Mouse (Mus musculus): Measurements from ENCODE around the gene Pif1. TPM values are rescaled to one million over a fixed set of nuclear protein-coding genes. Genes with fewer than 3 reads are reported as not detected.

Pif1 gene
- total RNA-seq (2021), result under 1 TPM; 0.17 to 0.38 TPM
- long read RNA-seq, experiment 1, result 0 reads
- long read RNA-seq, experiment 2, partial matches to known transcripts, result 0 of 2 reads
- long read RNA-seq, experiment 2, other reads (novel, unspliced or antisense), result 2 of 2 reads

DNA sequence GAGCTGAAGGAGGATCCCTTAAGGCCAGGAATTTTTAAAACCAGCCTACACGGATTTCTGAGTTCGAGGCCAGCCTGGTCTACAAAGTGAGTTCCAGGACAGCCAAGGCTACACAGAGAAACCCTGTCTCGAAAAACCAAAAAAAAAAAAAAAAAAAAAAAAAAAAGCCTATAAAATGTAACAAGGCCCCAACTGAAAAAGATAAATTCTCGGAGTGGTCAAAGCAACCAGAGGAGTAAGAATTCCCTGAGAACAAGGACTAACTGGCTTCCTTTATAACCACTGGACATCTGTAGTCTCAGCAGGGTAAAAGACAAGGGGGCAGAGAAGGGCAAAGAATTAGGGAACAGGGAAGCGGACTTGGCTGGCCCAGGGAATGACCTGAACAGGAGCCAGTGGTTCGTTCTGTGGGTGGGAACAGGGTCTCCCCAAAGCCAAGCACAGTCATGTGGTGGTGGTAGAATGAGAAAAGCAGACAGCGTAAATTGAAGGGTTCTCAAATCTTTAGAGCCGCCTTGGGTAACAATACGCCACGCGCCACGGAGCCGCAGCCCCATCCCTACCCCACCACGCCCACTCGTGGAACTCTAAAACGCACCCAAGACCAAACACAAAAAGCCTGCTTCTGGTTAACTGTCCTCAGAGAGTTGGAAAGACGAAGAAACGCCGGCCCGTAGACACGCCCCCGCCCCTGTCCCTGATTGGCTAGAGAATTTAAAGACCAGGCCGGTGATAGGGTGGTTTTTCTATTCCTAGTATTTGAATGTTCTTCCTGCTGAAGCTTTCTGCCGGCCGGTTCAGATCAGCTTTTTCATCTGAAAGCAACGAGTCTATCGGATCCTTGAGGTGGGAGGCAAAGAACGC is at the start of gene Pif1:
Gene Pif1 (plus strand): TSS at position 755 of the 864 bp plus-strand sequence.
- no peak within 1 kb of the TSS for H3K27ac ChIP-seq
- peak; percentile 51 to 60 for DNase-seq (ENCODE audit: low spot score in 2 of 2)
- no peak for TF ChIP-seq CTCF (conservative IDR thresholded peaks at IDR 0.05)
- H3K4me3 ChIP-seq, result peak within 1 kb of the TSS; percentile 56

- no peak for DNase-seq (ENCODE audit: low spot score in 2 of 2)
- TF ChIP-seq CTCF (conservative IDR thresholded peaks at IDR 0.05), result no peak
- H3K4me3 ChIP-seq, result no peak overlapping the region
- no peak overlapping the region for H3K27ac ChIP-seq
Observed at GRCm38 (mm10) chr9:65537901-65538630, 48.9 kb upstream of the Pif1 start.

- no peak for TF ChIP-seq CTCF (conservative IDR thresholded peaks at IDR 0.05)
- DNase-seq (ENCODE audit: low spot score in 2 of 2), result no peak
- Histone ChIP-seq H3K4me3 (no peak overlapping the region), H3K27ac (no peak overlapping the region)
Observed at GRCm38 (mm10) chr9:65539697-65540096, 47.3 kb upstream of the Pif1 start.

GRCm38 (mm10) chr9:65541126-65542068 is 45.6 kb upstream of the Pif1 start:
- Histone ChIP-seq H3K27ac (peak overlapping the region; percentile 62), H3K4me3 (no peak overlapping the region)
- DNase-seq (ENCODE audit: low spot score in 2 of 2), result no peak

DNA sequence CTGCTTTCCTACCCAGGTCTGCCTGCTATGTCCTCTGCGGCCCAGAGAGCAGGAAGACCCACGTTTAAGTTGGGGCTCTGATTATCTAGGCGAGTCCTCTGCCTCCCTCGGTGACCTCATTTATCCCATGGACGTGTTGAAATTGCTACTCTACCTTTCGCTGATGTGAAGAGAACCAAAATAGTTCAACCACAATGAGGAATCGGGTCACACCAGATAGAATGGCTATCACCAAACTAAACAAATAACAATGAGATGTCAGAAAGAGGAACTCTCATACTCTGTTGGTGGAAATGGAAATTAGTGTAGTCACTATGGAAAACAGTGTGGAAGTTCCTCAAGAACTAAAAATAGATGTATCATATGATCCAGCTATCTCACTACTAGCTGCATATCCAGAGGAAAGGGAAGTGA is 44.8 kb upstream of the Pif1 start:
- TF ChIP-seq CTCF (conservative IDR thresholded peaks at IDR 0.05), result no peak
- DNase-seq (ENCODE audit: low spot score in 2 of 2), result no peak
- H3K27ac ChIP-seq, result peak overlapping the region; percentile 62
- no peak overlapping the region for H3K4me3 ChIP-seq

More at GRCm38 (mm10) chr9:65541126-65542068, 45.6 kb upstream of the Pif1 start:
- TF ChIP-seq CTCF (conservative IDR thresholded peaks at IDR 0.05), result no peak

DNA sequence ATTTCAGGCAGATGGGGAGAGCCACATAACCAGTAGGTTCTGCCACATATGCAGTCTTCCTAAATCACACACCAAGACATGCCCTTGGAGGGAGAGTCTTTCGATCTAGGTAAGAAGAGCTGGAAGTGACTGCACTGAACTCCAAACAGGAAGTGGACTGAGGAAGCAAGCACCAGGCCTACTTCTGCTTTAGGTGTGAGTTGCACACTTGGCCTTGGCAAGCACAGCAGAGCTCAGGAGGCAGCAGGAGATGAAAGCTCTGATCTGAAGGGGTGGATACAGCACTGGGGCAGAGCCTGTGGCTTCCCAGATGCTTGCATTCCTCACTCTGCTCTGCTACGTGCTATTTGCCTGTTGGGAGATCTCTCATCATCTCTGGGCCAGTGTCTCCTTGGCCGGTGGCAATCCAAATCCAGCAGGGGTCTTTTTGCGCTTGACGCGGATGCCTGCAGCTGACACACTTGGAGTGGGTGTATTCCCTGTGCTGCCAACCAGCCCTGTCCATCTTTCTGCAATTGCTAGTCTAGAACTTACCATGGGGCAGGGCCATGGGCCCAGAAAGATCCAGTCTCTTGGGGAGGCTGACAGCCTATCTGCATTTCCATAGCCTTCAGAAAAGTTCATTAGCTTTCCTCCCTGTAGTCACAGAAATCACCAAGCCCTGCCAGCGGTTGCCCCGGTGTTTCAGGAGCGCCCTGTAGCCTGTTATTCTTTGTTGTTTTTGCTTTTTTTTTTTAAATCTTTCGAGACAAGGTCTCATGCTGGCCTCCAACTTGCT is 41.1 kb upstream of the Pif1 start:
- peak overlapping the region; percentile 62; the same call in 1 of the 2 replicates for H3K27ac ChIP-seq

GRCm38 (mm10) chr9:65546413-65546695 is 40.6 kb upstream of the Pif1 start:
- DNase-seq (ENCODE audit: low spot score in 2 of 2), result no peak
- peak overlapping the region; percentile 62 for H3K27ac ChIP-seq
- H3K4me3 ChIP-seq, result no peak overlapping the region
- no peak for TF ChIP-seq CTCF (conservative IDR thresholded peaks at IDR 0.05)

More for the DNA sequence above, 41.1 kb upstream of the Pif1 start:
- TF ChIP-seq CTCF (conservative IDR thresholded peaks at IDR 0.05), result no peak
- DNase-seq (ENCODE audit: low spot score in 2 of 2), result no peak
- H3K4me3 ChIP-seq, result no peak overlapping the region

- H3K4me3 ChIP-seq, result no peak overlapping the region
- TF ChIP-seq CTCF (conservative IDR thresholded peaks at IDR 0.05), result no peak
- peak overlapping the region; percentile 62; the same call in 1 of the 2 replicates for H3K27ac ChIP-seq
- DNase-seq (ENCODE audit: low spot score in 2 of 2), result no peak
Observed at GRCm38 (mm10) chr9:65547111-65547510, 39.8 kb upstream of the Pif1 start.

- TF ChIP-seq CTCF (conservative IDR thresholded peaks at IDR 0.05), result no peak
- H3K27ac ChIP-seq, result no peak overlapping the region
- no peak overlapping the region for H3K4me3 ChIP-seq
- no peak for DNase-seq (ENCODE audit: low spot score in 2 of 2)
Observed at GRCm38 (mm10) chr9:65547844-65548243, 39.1 kb upstream of the Pif1 start.

GRCm38 (mm10) chr9:65548311-65548710 is 38.6 kb upstream of the Pif1 start:
- Histone ChIP-seq H3K4me3 (no peak overlapping the region), H3K27ac (no peak overlapping the region)
- no peak for DNase-seq (ENCODE audit: low spot score in 2 of 2)
- TF ChIP-seq CTCF (conservative IDR thresholded peaks at IDR 0.05), result no peak

- TF ChIP-seq CTCF (conservative IDR thresholded peaks at IDR 0.05), result no peak
- H3K27ac ChIP-seq, result no peak overlapping the region
- H3K4me3 ChIP-seq, result no peak overlapping the region
- DNase-seq (ENCODE audit: low spot score in 2 of 2), result no peak
Observed at GRCm38 (mm10) chr9:65549139-65549538, 37.8 kb upstream of the Pif1 start.

- TF ChIP-seq CTCF (conservative IDR thresholded peaks at IDR 0.05), result no peak
- no peak for DNase-seq (ENCODE audit: low spot score in 2 of 2)
- Histone ChIP-seq H3K27ac (no peak overlapping the region), H3K4me3 (no peak overlapping the region)
Observed at GRCm38 (mm10) chr9:65549643-65550042, 37.3 kb upstream of the Pif1 start.

All from layer of hippocampus, adult 2 months (tissue).